Mouse (Mus musculus) adrenal gland, adult 18-20 months (tissue): ENCODE data around the gene Zpr1. TPM values are rescaled to one million over a fixed set of nuclear protein-coding genes. Genes with fewer than 3 reads are reported as not detected.
"Not testable (repeated sequence)": the region's sequence is repeated elsewhere in the genome, so short reads cannot be mapped to it uniquely, and the experiment has no call there.

ENCODE experiments used
- DNase-seq, 2 experiments: peaks; one replicate each; pipeline ENCODE4 v3.0.0; 2021 to 2022; ENCODE audit warnings: low spot score in 2 of 2
- total RNA-seq, 2 experiments: library from RNA; stranded (reverse); gene quantifications; 1 replicate in 1 of 2; 2 replicates in 1 of 2; pipeline ENCODE4 v1.2.3; 2021

Zpr1 gene
- total RNA-seq, 2 experiments from 2014 or later, result 40.2 to 61.8 TPM

DNA sequence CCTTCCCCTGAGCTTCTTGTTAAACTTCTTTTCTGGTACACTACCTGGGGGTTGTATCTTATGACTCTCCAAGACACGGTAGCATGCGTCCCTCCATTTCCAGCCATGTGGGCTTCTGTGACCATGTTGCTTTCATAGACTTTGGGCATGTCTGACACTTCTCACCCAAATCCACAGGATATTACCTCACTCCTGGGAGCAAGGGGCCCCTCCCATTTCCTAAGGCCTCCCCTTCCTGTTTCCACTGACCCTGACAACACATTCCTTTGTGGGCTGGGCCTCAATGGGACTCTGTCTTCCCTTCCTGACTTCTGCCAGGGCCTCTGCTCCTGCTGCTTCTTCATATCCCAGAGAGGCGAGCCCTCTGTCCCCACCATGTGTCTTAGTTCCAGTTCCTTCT, 15.3 kb upstream of the Zpr1 start:
- DNase-seq, result no peak

DNA sequence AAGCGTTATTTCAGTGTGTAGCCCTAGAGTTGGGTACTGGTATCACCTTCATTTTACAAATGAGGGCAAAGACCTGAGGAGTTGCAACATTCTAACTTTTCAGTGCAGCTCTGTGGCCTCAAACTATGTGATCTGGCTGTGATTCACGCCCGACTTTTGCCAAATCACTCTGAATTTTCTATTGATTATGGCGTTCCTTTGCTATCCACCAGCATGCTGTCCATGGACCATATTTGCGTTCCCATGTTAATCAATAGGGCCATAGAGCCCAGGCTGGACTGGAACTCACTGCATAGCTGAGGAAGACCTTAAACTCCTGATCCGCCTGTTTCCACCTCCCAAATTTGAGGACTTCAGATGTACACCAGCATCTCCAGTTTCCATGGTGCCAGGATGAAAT, 13.8 kb upstream of the Zpr1 start:
- no peak for DNase-seq

DNA sequence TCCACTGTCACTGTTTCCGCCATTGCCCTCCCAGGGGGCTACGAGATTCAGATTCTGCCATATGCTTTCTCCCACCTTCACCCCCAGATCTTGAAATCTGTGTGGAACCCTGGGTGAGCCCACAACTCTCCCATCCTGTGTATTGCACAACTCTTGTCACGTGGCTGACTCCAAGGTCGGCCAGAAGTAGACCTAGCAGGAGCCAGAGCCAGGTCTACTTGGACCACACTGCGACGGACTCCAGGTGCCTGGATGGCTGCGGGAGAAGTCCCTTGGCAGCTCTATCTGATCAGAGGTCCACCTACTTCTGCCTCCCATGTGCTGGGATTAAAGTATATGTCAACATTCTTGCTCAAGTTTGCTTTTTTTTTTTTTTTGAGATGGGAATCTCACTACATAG, 11.7 kb upstream of the Zpr1 start:
- no peak for DNase-seq

DNA sequence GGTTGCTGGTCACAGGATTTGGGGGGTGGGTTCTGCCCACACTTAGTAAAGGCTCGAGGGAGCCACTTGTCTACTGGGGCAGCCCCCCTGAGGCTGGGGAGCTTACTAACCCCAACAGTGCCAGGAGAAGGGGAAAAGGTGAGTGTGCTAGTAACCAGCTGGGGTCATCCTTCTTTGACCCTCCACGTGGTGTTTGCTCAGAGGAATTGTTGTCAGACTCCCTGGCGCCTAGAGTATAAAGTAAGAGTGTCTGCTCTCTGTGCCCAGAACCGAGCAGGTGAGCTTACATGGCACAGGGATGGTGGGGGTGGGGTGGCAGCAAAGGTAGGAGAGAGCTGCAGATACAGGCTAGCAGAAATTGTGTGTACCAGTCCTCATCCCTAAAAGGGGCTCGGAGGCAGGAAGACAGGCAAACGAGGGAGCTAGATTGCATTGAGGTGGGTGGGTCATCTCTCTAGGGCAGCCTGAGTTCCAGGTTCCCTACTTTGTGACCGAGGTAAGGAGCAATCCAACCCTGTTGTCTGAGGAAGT, 4.5 kb upstream of the Zpr1 start, which contains the start of gene Apoa5:
TSS of gene Apoa5 (plus strand) at position 291 of the 531 bp plus-strand sequence.
- DNase-seq, result no peak

DNA sequence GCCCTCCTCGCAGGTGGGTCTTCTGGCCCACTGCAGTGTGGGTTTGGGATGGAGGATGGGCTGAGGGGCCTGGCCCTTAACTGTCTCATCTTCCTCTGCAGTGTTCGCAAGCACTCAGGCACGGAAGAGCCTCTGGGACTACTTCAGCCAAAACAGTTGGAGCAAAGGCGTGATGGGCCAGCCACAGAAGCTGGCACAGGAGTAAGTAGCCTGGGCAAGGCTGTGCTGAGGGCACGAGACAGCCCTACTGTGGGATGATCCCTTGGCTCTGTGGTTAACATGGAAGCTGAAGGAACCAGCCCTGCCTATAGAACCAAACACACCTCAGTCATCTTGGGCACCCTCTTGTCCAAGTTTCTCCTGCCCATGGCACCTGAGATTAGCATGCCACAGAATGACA, 3.7 kb upstream of the Zpr1 start:
- DNase-seq, result no peak

DNA sequence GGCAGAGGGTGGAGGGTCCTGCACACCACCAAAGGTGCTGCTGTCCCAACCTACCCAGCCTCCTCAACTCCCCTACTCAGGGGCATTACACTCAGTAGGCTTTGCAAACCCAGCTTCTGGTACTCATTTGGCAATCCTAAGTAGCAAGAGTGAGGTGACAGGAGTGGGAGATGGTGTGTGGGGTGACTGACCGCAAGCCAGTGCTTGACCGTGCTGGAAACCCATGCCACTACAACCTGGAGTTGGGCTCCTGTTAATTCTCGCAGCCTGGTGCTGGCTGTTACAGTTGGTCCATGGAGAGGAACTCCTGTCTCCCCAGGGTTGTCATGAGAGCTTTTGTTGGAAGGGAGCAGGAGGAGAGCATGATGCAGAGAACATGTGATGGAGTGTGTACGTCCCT, 2.1 kb upstream of the Zpr1 start:
- DNase-seq, result no peak

DNA sequence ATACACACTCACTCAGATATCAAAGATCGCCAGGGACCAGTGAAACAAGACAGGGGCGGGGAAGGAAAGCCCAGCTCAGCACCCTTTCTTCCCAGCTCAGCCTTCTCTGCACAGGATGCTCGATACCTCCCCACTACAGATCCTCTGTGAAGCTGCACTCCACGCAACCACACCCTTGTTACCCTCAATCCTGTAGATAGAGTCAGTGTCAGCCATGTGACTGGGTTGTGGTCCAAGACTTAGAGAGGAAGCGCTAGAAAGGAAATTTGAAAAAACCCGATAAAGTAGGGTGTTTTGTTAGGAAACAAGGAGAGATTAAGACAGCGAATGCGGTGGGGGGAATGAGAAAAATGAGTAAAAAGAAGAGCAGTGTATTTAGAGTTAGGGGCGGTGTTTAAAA, 794 bp upstream of the Zpr1 start:
- DNase-seq, result no peak

DNA sequence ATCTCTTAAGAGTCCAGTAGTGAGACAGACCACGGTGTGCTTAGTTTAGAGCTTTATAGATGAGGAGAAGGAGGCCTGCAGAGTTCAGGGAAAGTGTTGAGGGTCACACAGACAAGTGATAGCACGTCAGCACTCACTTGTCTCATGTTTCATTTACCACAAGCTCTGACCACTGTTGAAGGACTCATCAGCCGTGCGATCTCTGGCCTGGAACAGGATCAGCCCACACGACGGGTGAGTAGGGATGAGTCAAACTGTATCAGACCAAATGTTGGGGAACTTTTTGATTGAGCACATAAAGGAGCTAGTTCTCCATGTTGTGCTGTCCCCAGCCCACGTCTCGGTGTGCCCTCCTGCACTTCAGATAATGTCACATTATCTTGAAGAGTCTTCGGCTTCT, 1.6 kb downstream of the Zpr1 start:
- no peak for DNase-seq

DNA sequence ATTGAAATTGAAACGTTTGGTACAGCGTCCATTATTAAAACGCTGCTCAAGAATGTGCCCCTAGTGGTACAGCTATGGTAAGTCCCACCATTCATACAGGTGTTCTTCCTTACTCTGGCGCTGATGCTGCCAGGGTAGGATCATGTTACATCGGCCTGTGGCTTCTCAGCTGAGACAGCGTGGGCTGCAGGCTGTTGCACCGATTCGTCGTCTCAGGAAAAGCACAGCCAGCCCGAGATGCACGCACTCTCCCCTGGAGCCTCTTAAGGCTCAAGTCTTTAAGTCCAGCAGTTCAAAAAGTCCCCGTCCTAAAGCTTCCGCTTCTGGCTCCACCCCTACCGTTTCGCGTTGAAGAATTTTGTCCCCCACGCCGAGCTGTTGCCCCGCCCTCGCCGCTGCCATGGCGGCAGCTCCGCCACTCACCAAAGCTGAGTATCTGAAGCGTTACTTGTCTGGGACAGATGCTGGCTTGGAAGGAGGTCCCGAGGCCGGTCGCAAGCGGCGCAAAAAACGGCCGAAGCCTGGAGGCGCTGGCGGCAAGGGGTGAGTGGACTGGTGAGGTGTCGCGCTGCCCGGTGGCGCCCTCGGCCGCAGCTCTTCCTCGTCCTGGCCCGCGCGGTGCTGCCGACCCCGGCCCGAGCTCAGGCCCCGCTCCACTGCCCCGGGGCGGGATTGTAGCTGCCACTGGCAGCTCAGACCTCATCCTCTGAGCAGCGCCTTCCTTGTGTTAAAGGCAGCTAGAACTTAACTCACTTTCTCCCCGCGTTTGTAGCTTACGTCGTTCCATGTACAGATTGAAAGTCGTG, 10.0 kb downstream of the Zpr1 start, which contains the start of gene Bud13:
TSS of gene Bud13 (plus strand) at position 378 of the 806 bp plus-strand sequence.
- DNase-seq, result peak; percentile 98 to 99

DNA sequence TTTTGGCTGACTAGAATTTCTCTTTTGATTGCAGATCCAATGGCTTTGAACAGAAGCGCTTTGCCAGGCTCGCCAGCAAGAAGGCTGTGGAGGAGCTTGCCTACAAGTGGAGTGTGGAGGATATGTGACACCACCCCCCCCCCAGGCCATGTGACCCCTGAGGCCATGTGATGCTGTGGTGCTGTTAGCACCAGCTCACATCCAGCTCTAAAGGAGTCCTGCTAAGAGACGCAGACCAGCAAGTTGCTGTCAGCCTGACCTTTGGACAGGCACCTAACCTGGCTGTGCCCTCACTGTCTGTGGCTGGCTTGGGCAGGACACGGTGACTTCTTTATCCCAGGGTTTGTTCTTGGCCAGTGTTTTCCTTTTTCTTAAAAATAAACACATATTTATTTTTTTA, 25.5 kb downstream of the Zpr1 start:
- DNase-seq, result no peak

DNA sequence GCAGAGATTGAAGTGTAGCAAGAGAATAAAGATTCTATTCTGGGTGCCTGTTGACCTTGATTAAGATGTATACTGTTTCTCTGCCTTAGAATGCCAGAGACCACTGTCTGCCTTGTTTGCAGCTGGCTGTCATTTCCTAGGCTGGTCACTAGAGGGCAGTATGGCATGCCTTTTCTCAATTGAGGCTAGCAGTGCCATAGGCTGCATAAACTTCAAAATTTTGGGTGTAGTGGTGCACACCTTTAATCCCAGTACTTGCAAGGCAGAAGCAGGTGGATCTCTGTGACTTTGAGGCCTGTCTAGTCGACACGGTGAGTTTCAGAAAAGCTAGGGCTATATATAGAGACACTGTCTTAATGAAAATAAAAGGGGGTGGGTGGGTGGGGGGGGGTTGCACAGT, 29.3 kb downstream of the Zpr1 start:
- peak; percentile 41 to 54 for DNase-seq

DNA sequence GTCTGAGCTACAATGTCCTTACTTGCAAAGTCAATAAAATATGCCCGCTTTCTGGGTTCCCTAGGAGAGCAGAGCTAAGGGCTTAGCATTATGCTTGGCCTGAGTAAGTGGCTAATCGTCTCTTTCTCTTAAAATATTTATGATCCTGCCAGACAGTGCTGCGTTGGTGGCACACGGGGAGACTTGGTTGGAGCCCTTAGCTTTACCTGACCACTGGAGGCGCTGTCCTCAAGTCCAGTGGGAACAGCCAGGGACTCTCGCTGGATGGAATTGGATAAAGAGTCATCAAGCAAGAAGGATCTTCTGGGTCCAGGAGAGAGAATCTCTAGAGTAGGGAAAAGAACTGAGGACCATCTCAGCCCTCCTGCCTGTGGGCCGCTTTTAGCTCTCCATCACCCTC, 36.3 kb downstream of the Zpr1 start:
- DNase-seq, result no peak

DNA sequence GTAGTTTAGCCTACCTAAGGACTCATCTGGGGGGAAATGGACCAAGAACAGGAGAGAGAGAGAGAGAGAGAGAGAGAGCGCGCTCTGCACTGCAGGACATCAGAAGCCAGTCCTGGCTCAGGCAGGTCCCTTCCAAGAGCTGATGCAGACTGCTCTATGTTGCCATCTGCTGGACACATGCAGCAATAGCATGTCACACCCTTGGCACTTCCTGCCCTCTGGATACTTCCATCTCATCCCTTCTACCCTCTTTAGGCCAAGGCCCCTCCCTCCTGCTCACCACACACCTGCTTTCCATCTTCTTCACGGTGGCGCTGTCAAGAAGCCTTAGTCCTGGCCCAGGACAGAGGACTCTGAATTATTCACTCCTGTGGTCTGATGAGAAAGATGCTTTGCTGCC, 41.6 kb downstream of the Zpr1 start:
- peak; percentile 56 to 61 for DNase-seq

DNA sequence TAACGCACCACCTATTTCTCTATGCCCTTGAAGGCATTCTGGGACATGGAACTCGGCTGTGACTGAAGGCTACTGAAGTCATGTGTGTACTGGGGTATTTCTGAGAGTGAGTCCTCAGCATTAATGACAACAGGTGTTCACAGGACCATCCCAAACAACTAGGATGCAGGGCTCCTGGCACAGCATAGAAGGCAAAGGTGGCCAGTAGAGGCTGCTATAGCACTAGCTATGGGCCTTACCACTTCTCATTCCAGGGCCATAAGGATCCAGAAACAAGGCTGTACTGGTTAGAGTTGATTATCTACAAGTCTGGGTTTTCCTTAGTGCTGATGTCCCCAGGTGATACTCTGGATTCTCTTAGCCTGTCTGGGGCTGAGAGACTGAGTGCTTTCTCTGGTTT, 42.1 kb downstream of the Zpr1 start:
- DNase-seq, result no peak

DNA sequence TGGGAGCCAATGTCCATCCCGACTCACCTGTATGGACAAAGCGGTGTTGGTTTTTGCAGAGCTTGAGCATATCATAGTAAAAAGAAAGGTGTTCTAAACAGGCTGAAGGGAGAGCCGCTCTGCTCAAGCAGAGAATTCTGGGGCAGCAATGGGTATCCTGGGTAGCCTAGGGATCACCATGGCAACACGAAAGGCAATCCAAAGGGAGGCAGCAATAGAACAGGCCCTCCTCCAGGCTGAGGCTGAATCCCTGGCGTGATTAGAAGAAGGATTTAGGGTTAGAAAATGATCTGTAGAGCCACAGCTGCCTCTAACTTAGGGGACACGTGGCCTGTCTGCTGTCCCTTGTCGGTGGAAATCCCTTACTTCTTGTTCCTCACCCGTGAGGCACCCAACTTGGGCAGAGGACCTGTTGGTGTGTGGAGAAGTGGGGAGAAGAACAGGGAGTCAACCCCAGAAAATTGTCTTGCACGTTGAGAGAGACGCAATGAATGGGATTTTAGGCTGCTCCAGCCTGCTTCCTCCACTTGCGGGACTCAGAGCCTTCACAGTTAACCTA, 43.0 kb downstream of the Zpr1 start:
- no peak for DNase-seq

DNA sequence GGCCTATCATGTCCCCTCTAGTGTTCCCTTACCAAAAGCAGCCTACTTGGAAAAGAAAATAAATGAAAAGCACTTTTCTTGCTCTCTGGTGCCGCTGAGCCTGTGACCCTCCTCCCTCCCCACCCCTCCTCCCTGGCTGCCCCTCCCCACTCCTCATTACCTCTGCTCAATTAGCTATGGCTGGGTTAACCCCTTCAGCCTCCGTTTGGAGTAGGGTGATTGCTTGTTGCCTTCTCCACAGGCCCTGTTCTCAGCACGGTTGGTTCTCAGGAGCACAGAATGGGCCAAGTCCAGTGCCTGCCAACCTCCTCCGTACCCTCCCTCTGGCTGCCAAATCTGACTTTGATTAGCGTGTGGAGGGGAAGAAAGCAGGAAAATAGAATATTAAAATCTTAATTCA, 43.5 kb downstream of the Zpr1 start:
- DNase-seq, result no peak

DNA sequence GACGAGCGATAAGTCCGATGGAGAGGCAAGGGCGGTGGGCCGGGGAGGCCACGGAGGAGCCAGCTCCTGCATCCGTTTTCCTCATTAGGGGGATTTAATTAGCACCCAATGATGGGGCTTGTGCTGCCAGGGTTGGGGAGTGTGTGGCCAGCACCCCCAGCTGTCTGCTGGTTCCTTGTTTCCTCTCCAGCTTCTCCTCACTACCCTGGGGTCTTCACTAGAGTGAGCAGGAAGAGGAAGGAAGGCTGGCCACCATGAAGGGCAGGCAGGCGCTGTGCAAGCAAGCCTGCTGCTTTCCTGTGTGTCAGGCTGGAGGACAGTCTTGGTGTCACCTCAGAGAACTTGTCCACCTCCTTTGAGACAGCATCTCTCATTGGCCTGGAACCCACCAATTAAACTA, 44.0 kb downstream of the Zpr1 start:
- DNase-seq, result no peak

DNA sequence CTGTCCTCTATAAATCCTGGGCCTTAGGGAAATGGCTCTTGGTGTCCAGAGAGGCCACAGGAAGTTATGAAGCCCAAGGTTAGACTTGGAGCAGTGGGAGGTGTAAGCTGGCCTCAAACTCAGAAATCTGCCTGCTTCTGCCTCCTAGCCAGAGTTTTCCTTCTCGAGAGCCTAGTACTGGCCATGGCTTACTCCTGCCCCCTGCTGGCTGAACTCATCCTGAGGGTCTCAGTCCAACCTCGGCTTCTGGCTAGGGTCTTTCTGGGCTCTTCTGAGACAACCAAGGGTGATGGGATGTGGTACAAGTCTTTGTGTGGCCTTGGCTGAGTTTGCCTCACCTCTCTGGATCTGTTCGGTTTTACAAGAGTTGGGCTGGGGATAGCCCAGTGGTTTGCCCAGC, 45.1 kb downstream of the Zpr1 start:
- no peak for DNase-seq

DNA sequence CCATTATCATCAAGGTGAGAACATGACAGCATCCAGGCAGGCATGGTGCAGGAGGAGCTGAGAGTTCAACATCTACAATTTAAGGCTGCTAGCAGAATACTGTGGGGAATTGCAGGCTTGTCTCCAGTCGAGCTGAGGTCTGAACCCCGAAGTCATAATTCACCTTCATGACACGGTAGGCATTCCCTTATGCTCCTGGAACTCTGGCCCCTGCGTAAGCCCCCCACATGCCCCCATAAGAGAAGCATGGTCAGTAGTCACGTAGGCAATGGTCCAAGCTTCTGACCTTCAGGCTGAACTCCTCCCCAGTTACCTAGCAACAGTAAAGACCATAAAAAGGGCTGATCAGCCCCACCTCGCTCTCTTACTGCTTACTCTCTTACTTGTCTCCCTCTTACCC, 47.0 kb downstream of the Zpr1 start, which contains the start of gene 4931429L15Rik:
TSS of gene 4931429L15Rik (minus strand) at position 101 of the 400 bp plus-strand sequence.
- not testable (repeated sequence) for DNase-seq

DNA sequence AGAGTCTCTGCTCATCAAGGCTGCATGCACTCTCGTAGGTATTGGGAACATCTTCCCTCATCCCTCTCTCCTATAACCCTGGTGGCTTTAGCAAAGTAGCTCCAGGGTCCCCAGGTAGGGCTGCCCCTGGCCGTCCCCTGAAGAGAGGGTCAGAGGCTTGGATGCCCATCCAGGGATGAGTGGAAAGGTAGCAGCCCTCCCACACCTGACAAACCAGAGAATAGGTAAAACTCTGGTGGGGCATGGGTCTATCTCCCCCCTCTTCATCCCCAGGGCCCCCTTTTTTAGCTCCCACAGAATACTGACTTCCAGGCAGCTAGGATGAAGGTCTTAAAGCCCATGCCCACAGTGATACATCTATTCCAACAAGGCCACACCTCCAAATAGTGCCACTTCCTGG, 47.6 kb downstream of the Zpr1 start:
- DNase-seq, result no peak

DNA sequence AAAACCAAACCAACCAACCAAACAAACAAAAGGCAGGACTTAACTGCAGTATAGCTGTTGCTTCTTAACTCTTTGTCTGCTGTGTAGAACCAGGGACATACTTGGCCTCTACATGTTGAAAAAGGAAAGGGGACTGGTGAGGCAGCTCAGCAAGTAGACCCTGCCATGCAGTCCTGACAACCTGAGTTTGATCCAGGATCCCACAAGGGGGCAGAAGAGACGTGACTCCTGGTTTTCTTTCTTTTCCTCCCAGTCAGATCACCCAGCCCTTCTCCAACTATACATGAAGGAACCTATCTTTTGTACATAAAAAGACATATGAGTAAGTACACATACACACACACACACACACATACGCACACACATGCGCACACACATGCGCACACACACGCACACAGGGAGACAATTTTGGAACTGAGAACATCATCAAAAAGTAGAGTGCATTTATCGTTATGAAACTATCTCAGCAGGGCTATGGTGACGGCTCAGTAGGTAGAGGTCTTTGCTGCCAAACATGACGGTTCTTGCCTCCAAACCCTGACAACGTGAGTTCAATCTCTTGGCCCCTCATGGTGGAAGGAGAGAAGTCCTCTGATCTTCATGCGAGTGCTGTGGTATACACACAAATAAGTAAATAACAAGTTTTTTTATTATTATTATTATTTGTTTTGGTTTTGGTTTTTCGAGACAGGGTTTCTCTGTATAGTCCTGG, 54.0 kb downstream of the Zpr1 start:
- DNase-seq, result no peak
